Mouse (Mus musculus) cerebellum, adult 18-20 months (tissue): ENCODE data around the gene Ctu2.

ENCODE experiments used
- DNase-seq, 2 experiments: peaks; one replicate each; pipeline ENCODE4 v3.0.0; 2021

The Ctu2 gene

GRCm38 (mm10) chr8:122475580-122476320 lies at the start of gene Ctu2, which contains the start of gene Rnf166:
Ctu2 (plus strand) TSS chr8:122476143.
Rnf166 (minus strand) TSS chr8:122476064.
- DNase-seq: peak; percentile 83 to 97

DNA sequence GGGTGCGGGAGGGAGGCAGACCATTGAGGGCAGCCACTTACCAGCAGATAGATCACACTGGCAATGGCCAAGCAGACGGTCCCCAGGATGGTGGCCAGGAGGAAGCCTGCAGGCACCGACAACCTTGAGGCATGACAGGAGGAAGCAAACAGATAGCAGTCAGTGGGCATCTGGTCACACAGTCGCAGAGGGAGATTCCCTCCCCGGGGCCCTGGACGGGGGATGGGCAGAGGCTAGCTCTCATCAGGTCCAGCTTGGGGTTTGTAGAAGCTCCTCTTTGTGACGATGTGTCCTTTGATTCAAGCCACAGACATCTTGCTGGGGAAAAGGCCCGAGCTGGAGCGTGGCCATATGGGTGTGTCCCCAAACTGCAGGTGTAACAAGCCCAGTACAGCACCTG lies 49.8 kb upstream of the Ctu2 start:
- no peak for DNase-seq

GRCm38 (mm10) chr8:122427607-122428006 lies 48.3 kb upstream of the Ctu2 start:
- no peak for DNase-seq

DNA sequence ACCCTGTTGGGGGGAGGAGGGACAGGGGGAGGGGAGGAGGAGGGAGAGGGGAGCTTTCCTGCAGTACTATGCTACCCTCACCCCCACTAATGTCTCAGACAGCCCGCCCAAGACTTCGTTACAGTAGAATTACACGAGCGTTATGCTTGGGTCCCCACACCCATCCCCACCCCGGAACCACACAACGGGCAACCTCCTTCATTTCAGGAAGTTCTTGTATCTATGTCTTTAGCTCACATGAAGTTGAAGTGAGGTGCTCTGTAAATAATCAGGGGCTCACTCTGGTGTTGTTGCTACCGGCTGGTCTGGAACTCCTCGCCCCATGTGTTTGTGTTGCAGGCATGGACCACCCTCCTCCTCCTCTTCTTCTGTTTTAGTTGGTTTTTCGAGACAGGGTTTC lies 47.8 kb upstream of the Ctu2 start:
- DNase-seq: no peak

- no peak for DNase-seq
Observed at GRCm38 (mm10) chr8:122430058-122430636, 45.8 kb upstream of the Ctu2 start.

GRCm38 (mm10) chr8:122430646-122431045 lies 45.3 kb upstream of the Ctu2 start:
- DNase-seq: no peak

GRCm38 (mm10) chr8:122431694-122432442 lies 44.1 kb upstream of the Ctu2 start:
- DNase-seq: no peak

GRCm38 (mm10) chr8:122432443-122433268 lies 43.3 kb upstream of the Ctu2 start, which contains the start of gene Cyba:
Cyba (minus strand) TSS chr8:122432930.
- DNase-seq: no peak

DNA sequence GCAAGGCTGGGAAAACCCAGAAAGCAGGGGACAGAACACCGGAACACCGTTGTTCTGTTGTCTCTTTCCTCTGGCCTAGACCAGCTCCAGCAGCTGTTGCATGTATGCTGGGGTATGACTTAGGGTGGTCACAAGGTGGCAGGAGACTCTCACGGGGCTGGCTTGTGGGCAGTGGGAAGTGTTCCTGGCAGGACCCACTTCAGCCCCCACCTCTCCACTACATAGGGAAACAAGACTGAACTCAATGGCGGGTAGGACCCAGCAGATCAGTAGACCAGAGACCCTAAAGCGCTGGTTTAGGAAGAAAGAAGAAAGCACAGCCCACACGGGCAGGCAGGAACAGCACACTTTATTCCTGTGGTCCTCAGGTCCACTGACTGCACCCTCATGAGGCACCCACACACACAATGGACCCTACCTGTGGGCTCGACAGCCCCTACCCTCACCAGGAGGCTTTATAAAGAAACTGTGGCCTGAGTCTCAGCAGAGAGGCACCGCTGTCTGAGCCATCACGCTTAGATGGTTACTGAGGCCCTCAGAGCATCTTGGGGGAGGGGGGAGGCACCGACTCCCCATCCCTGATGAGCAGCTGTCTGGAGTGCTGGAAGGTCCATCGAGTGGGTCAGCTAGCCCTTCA lies 42.6 kb upstream of the Ctu2 start:
- DNase-seq: no peak

- no peak for DNase-seq
Observed at GRCm38 (mm10) chr8:122435375-122435774, 40.6 kb upstream of the Ctu2 start.

DNA sequence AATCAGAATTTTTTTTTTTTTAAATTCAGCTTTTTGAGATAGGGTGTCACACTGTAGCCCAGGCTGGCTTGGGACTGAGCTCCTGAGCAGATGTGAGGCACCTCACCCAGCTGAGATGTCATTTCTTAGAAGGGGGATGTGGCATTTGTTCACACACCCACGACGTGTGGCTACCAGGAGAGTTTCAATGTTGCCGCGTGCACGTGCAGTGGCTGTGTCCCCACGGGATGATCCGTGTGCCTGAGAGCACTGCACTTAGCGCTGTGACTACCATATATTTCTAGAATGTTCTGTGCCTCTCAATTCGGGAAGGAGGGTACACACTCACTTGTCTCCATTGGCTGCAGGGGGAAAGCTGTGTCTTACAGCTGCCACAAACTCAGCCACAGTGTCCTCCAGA lies 39.8 kb upstream of the Ctu2 start:
- DNase-seq: no peak

DNA sequence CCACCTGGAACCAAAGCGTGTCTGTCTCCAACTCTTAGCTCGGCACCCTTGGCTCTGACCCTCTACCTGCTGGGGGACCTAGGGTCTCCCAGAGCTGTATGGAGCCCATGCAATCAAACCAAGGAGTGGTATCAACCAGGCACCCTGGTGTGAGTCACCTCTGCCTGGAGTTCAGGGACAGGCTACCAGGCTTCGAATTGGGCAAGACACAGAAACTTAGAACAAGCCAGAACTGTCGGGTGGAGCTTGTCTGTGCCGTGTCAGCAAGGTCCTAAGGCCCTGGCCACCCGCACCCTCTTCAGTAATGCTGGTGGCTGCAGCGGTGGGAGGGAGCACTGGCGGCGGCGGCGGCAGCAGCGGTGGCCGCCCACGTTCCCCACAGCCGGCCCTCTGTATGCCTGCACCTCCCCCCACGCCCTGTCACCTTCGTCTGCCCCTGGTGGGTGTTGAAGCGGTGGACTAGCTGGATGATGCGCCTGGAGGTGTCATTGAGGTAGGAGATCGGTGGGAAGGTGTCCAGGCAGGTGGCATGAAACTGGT lies 39.3 kb upstream of the Ctu2 start:
- no peak for DNase-seq

GRCm38 (mm10) chr8:122437708-122438331 lies 38.1 kb upstream of the Ctu2 start:
- DNase-seq: no peak

DNA sequence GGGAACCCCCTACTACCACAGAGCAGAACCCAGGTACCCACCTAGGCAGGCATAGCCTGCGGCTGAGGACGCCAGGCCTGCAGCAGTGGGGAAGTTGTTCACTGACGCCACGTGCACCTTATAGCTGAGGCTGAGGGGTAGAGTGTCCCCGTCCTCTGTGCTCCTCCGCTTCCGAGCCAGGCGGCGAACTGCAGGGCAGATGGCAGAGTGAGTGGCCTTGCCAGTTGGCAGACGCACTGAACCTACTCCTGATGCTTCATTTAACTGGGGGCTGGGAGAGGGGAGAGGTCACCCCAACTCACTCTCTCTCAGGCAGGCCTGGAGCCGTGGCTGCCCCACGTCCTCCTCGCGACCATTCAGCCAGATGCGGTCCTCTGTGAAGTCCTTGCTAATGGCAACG lies 36.6 kb upstream of the Ctu2 start:
- peak; percentile 77 to 81 for DNase-seq

- peak in 1 of 2 experiments; percentile 45 for DNase-seq
Observed at GRCm38 (mm10) chr8:122441326-122441725, 34.6 kb upstream of the Ctu2 start.

DNA sequence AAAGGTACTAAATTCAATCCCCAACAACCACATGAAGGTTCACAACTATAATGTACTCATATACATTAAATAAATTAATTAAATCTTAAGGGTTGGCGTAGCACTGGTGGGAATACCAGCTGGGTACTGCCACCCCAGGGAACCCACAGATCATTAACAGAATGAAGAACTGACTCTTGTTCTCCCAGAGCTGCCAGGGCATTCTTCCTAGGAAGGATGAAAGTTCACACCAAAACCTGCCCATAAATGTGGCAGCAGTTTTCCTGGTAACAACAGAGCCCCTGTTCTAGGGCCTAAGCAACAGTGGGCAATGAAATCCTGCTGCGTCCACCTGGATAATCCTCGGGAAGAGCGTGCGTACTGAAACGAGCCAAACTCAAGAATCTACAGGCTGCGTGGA lies 33.6 kb upstream of the Ctu2 start:
- no peak for DNase-seq

DNA sequence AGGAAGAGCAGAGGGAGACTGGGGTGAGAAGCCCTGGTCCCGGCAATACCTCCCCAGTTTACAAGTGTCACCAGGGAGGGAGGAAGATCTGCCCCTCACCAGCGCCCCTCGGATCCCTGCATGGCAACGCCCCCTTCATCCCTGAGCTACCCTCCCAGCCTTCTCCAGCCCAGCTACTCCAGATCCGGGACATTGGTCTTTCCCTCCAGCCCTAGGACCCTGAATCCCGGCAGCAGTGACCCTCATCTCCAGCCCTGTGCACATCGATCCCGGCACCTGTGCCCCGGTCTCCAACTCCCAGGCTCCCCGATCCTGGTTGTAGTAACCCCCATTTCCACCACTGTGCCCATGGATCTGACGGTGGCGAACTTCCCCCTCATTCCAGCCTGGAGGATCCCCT lies 33.2 kb upstream of the Ctu2 start:
- no peak for DNase-seq

DNA sequence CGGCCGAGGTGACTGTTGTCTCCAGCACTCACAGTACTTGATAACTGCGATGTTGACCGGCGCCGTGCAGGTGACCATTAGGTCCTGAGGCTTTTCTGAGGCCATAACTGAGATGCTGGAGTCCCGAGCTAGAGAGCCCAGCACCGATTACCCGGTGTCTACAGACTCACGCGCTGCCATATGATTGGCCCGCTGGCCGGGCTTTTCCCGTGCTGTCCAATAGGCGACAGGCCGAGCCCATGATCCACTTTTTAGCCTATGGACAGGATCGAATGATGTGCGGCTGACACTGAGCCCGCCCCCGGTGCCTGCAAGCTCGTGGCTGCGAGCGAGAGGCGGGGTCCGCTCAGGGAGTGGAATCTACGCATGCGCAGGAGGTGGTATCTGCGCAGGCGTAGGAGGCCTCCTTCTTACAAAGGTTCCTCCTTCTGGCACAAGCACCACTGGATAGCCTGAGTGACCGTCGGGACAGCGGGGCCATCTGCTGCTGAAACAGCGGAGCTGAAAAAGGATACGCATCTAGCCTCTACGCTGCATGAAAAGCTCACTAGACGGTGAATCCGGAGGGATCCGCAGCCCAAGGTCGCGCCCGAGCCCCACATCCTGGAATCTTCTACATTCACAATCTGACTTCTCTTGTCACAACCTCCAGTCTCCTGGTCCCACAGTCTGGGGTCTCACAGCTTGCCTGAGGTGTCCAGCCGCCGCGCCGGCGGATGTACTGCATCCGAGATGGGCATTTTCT lies 32.5 kb upstream of the Ctu2 start, which contains the start of gene Mvd:
Mvd (minus strand) TSS at position 161 of the 745 bp plus-strand sequence.
- DNase-seq: peak; percentile 99 to 100

GRCm38 (mm10) chr8:122444058-122444748 lies 31.7 kb upstream of the Ctu2 start:
- DNase-seq: peak; percentile 74 to 77

GRCm38 (mm10) chr8:122445203-122445602 lies 30.7 kb upstream of the Ctu2 start:
- no peak for DNase-seq
